Mouse (Mus musculus) hindbrain, embryonic 16.5 days (tissue): ENCODE measurements around the gene Dohh. TPM values are rescaled to one million over a fixed set of nuclear protein-coding genes. Genes with fewer than 3 reads are reported as not detected.

Experiments
- ATAC-seq: fragments of 200-750 bp; cut with Nextera tagmentation; 2 replicates; pipeline ENCODE4 v1.8.0; 2017; ENCODE audit warnings: moderate TSS enrichment, moderate library complexity
- H3K27ac ChIP-seq: fragments of 300-500 bp; sonication (generic); 2 replicates; pipeline ENCODE4 v1.5.1; 2014; ENCODE audit warnings: low read depth, mild to moderate bottlenecking, control low read depth, low read length, moderate library complexity
- H3K27me3 ChIP-seq: fragments of 300-500 bp; sonication (generic); replicated peaks from 2 replicates; pipeline ENCODE4 v1.6.1; 2014; ENCODE audit warnings: low read length; ENCODE audit not compliant: control insufficient read depth, insufficient read depth
- H3K36me3 ChIP-seq: fragments of 300-500 bp; sonication (generic); 2 replicates; pipeline ENCODE4 v1.6.1; 2014; ENCODE audit warnings: mild to moderate bottlenecking, low read length, moderate library complexity, mixed read lengths; ENCODE audit not compliant: control insufficient read depth, insufficient read depth
- H3K4me1 ChIP-seq: fragments of 300-500 bp; sonication (generic); 2 replicates; pipeline ENCODE4 v1.6.1; 2014; ENCODE audit warnings: low read depth, low read length; ENCODE audit not compliant: control insufficient read depth, insufficient read depth
- H3K4me2 ChIP-seq: fragments of 300-500 bp; sonication (generic); 2 replicates; pipeline ENCODE4 v1.6.1; 2014; ENCODE audit warnings: mild to moderate bottlenecking, low read length, control low read depth, moderate library complexity
- H3K4me3 ChIP-seq: fragments of 300-500 bp; sonication (generic); 2 replicates; pipeline ENCODE4 v1.5.1; 2014; ENCODE audit warnings: mild to moderate bottlenecking, low read length, control low read depth, moderate library complexity
- H3K9ac ChIP-seq: fragments of 300-500 bp; sonication (generic); 2 replicates; pipeline ENCODE4 v1.6.1; 2014; ENCODE audit warnings: low read depth, mild to moderate bottlenecking, control low read depth, low read length, moderate library complexity
- H3K9me3 ChIP-seq: fragments of 300-500 bp; sonication (generic); 2 replicates; pipeline ENCODE4 v1.6.1; 2014; ENCODE audit warnings: mild to moderate bottlenecking, low read length, moderate library complexity; ENCODE audit not compliant: control insufficient read depth
- WGBS: fragments of 180-500 bp; shearing (Covaris S2); extraction: QIAGEN DNeasy Blood & Tissue Kit; methylation state at CpG from one replicate; pipeline ENCODE4 v1.1.7; 2014; 5-methylcytosine and 5-hydroxymethylcytosine counted together
- polyA plus RNA-seq: library from polyadenylated mRNA; unstranded; fragments of >200 nt; fragmentation: Nextera tagmentation; extraction: Ambion mirVana; gene quantifications from 2 replicates; pipeline ENCODE4 v1.2.1, GENCODE M21; 2015

Gene Dohh
- polyA plus RNA-seq, 1 experiment from 2014 or later, result 108 TPM

- peaks cover 21% of the 10 kb centered on the region for H3K36me3 ChIP-seq
- peaks cover 3% of the 10 kb centered on the region; the same call in 1 of the 2 replicates for H3K27me3 ChIP-seq
- no peak overlapping the region for H3K4me2 ChIP-seq
- no peak overlapping the region for H3K4me3 ChIP-seq
- no peak overlapping the region for H3K27ac ChIP-seq
- H3K4me1 ChIP-seq, result peaks cover 40% of the 10 kb centered on the region
- H3K9me3 ChIP-seq, result no peaks in the 10 kb centered on the region
- H3K9ac ChIP-seq, result no peak overlapping the region
- 49% methylated on average over 13 of the region's 13 CpGs for WGBS
- ATAC-seq, result no peak
These were observed 21.5 kb downstream of the Dohh start for GRCm38 (mm10) chr10:81405588-81406201.

GRCm38 (mm10) chr10:81406504-81407440 is 22.5 kb downstream of the Dohh start:
- peaks cover 3% of the 10 kb centered on the region; the same call in 1 of the 2 replicates for H3K27me3 ChIP-seq
- H3K4me2 ChIP-seq, result peak overlapping the region; percentile 29
- H3K4me3 ChIP-seq, result no peak overlapping the region
- H3K27ac ChIP-seq, result peak overlapping the region; percentile 26; the same call in 1 of the 2 replicates
- H3K9ac ChIP-seq, result no peak overlapping the region
- no peak for ATAC-seq
- H3K36me3 ChIP-seq, result peaks cover 21% of the 10 kb centered on the region
- H3K9me3 ChIP-seq, result no peaks in the 10 kb centered on the region
- WGBS, result 29% methylated on average over 24 of the region's 24 CpGs
- H3K4me1 ChIP-seq, result peaks cover 42% of the 10 kb centered on the region

- 0 out of 2 replicates have a peak, but pooled peaks have one; percentile 2 for ATAC-seq
These were observed 23.6 kb downstream of the Dohh start for GRCm38 (mm10) chr10:81407539-81408423.

GRCm38 (mm10) chr10:81408424-81408729 is 24.1 kb downstream of the Dohh start:
- H3K4me2 ChIP-seq, result no peak overlapping the region
- H3K4me1 ChIP-seq, result peaks cover 36% of the 10 kb centered on the region

More at GRCm38 (mm10) chr10:81407539-81408423, 23.6 kb downstream of the Dohh start:
- peaks cover 21% of the 10 kb centered on the region for H3K36me3 ChIP-seq
- H3K9ac ChIP-seq, result no peak overlapping the region
- H3K4me2 ChIP-seq, result peak overlapping the region; percentile 29
- H3K4me3 ChIP-seq, result no peak overlapping the region
- H3K4me1 ChIP-seq, result peaks cover 40% of the 10 kb centered on the region
- H3K9me3 ChIP-seq, result no peaks in the 10 kb centered on the region
- H3K27me3 ChIP-seq, result peaks cover 3% of the 10 kb centered on the region; the same call in 1 of the 2 replicates
- 24% methylated on average over 31 of the region's 31 CpGs for WGBS
- H3K27ac ChIP-seq, result peak overlapping the region; percentile 26; the same call in 1 of the 2 replicates

GRCm38 (mm10) chr10:81408871-81409291 is 24.7 kb downstream of the Dohh start:
- peaks cover 37% of the 10 kb centered on the region for H3K4me1 ChIP-seq
- WGBS, result 19% methylated on average over 9 of the region's 9 CpGs
- no peaks in the 10 kb centered on the region for H3K9me3 ChIP-seq
- peaks cover 3% of the 10 kb centered on the region; the same call in 1 of the 2 replicates for H3K27me3 ChIP-seq
- H3K4me3 ChIP-seq, result no peak overlapping the region
- ATAC-seq, result no peak
- H3K27ac ChIP-seq, result peak overlapping the region; percentile 29
- peaks cover 21% of the 10 kb centered on the region for H3K36me3 ChIP-seq
- H3K9ac ChIP-seq, result no peak overlapping the region
- no peak overlapping the region for H3K4me2 ChIP-seq

More at GRCm38 (mm10) chr10:81408424-81408729, 24.1 kb downstream of the Dohh start:
- Histone ChIP-seq H3K36me3 (peaks cover 21% of the 10 kb centered on the region), H3K4me3 (no peak overlapping the region), H3K27me3 (peaks cover 3% of the 10 kb centered on the region; the same call in 1 of the 2 replicates), H3K27ac (no peak overlapping the region), H3K9me3 (no peaks in the 10 kb centered on the region), H3K9ac (no peak overlapping the region)
- WGBS, result 50% methylated on average over 13 of the region's 13 CpGs
- no peak for ATAC-seq

- peaks cover 3% of the 10 kb centered on the region; the same call in 1 of the 2 replicates for H3K27me3 ChIP-seq
- no peak overlapping the region for H3K4me2 ChIP-seq
- H3K4me3 ChIP-seq, result no peak overlapping the region
- peaks cover 41% of the 10 kb centered on the region for H3K4me1 ChIP-seq
- H3K36me3 ChIP-seq, result peaks cover 18% of the 10 kb centered on the region
- H3K9me3 ChIP-seq, result no peaks in the 10 kb centered on the region
- WGBS, result 11% methylated on average over 8 of the region's 8 CpGs
- ATAC-seq, result no peak
- H3K9ac ChIP-seq, result no peak overlapping the region
- peak overlapping the region; percentile 29 for H3K27ac ChIP-seq
These were observed 25.1 kb downstream of the Dohh start for GRCm38 (mm10) chr10:81409330-81409729.

GRCm38 (mm10) chr10:81410350-81410749 is 26.1 kb downstream of the Dohh start:
- Histone ChIP-seq H3K27ac (0 out of 2 replicates have a peak overlapping the region, but pooled peaks have one; percentile 81), H3K27me3 (peaks cover 3% of the 10 kb centered on the region; the same call in 1 of the 2 replicates), H3K36me3 (peaks cover 14% of the 10 kb centered on the region), H3K4me3 (no peak overlapping the region), H3K9ac (no peak overlapping the region), H3K4me2 (no peak overlapping the region), H3K9me3 (no peaks in the 10 kb centered on the region), H3K4me1 (peaks cover 49% of the 10 kb centered on the region)
- no peak for ATAC-seq
- 70% methylated on average over 4 of the region's 4 CpGs for WGBS

- Histone ChIP-seq H3K9ac (no peak overlapping the region), H3K4me2 (no peak overlapping the region), H3K9me3 (no peaks in the 10 kb centered on the region), H3K4me3 (no peak overlapping the region), H3K4me1 (peaks cover 52% of the 10 kb centered on the region), H3K27ac (peak overlapping the region; percentile 81), H3K27me3 (peaks cover 3% of the 10 kb centered on the region; the same call in 1 of the 2 replicates), H3K36me3 (peaks cover 12% of the 10 kb centered on the region)
- WGBS, result 62% methylated on average over 9 of the region's 9 CpGs
- no peak for ATAC-seq
These were observed 26.8 kb downstream of the Dohh start for GRCm38 (mm10) chr10:81410981-81411380.
